Mouse (Mus musculus) megakaryocyte-erythroid progenitor cell, adult 5 weeks (primary cell): Measurements from ENCODE around the gene Rtl4. TPM values are rescaled to one million over a fixed set of nuclear protein-coding genes. Genes with fewer than 3 reads are reported as not detected.

ENCODE experiments used
- polyA plus RNA-seq: library from polyadenylated mRNA; stranded (reverse); fragments of >175 nt; gene quantifications from 2 replicates; pipeline ENCODE4 v1.2.3, GENCODE M21; 2012

Rtl4 gene
- not detected in 2 replicates for polyA plus RNA-seq

GRCm38 (mm10) chrX:144688207-144689118 lies at the start of gene Rtl4:
TSS of gene Rtl4 (plus strand) at chrX:144688907.

GRCm38 (mm10) chrX:144688142-144688206 lies 733 bp upstream of the Rtl4 start, which contains the start of gene Trpc5:
TSS of gene Trpc5 (minus strand) at chrX:144688180.

Other genes with a start within 250 kb of the Rtl4 start
- gene Trpc5os, start 232.3 kb upstream of the Rtl4 start, polyA plus RNA-seq = 0.02 TPM in 1 of 2 replicates, not detected in the other
- not detected in 2 replicates for gene Trpc5, start 727 bp upstream of the Rtl4 start, polyA plus RNA-seq